Mouse (Mus musculus) hindbrain, postnatal 0 days (tissue): Measurements from ENCODE around the gene Man2a1. TPM values are rescaled to one million over a fixed set of nuclear protein-coding genes. Genes with fewer than 3 reads are reported as not detected.

Experiments used
- ATAC-seq: fragments of 200-750 bp; cut with Nextera tagmentation; 2 replicates; pipeline ENCODE4 v1.8.0; 2017; ENCODE audit warnings: mild to moderate bottlenecking, moderate TSS enrichment, moderate library complexity
- DNase-seq: peaks from one replicate; pipeline ENCODE4 v3.0.0-alpha.2; 2015; ENCODE audit warnings: low spot score
- H3K27ac ChIP-seq: fragments of 300-500 bp; sonication (generic); 2 replicates; pipeline ENCODE4 v1.5.1; 2014; ENCODE audit warnings: mild to moderate bottlenecking
- H3K27me3 ChIP-seq: fragments of 300-500 bp; sonication (generic); 2 replicates; pipeline ENCODE4 v1.6.1; 2014; ENCODE audit warnings: low read length, mixed read lengths; ENCODE audit not compliant: insufficient read depth
- H3K36me3 ChIP-seq: fragments of 300-500 bp; sonication (generic); 2 replicates; pipeline ENCODE4 v1.6.1; 2014; ENCODE audit warnings: low read length, mixed read lengths; ENCODE audit not compliant: insufficient read depth
- H3K4me1 ChIP-seq: fragments of 300-500 bp; sonication (generic); 2 replicates; pipeline ENCODE4 v1.6.1; 2014; ENCODE audit warnings: antibody characterized with exemption, low read length, mixed read lengths; ENCODE audit not compliant: insufficient read depth
- H3K4me2 ChIP-seq: fragments of 300-500 bp; sonication (generic); 2 replicates; pipeline ENCODE4 v1.6.1; 2014; ENCODE audit warnings: low read depth, mild to moderate bottlenecking, low read length, moderate library complexity, mixed read lengths
- H3K4me3 ChIP-seq: fragments of 300-500 bp; sonication (generic); 2 replicates; pipeline ENCODE4 v1.5.1; 2014; ENCODE audit warnings: low read length
- H3K9ac ChIP-seq: fragments of 300-500 bp; sonication (generic); replicated peaks from 2 replicates; pipeline ENCODE4 v1.6.1; 2014; ENCODE audit warnings: mild to moderate bottlenecking, low read length, moderate library complexity, mixed read lengths
- H3K9me3 ChIP-seq: fragments of 300-500 bp; sonication (generic); 2 replicates; pipeline ENCODE4 v1.6.1; 2016; ENCODE audit warnings: low read length, mixed read lengths
- CTCF ChIP-seq: IDR thresholded peaks from 2 replicates; pipeline ENCODE4 v1.5.1; 2016; ENCODE audit warnings: antibody characterized with exemption, control low read depth, low read depth
- WGBS: fragments of 180-500 bp; shearing (Covaris S2); extraction: QIAGEN DNeasy Blood & Tissue Kit; methylation state at CpG from one replicate; pipeline ENCODE4 v1.1.7; 2014; 5-methylcytosine and 5-hydroxymethylcytosine counted together
- polyA plus RNA-seq: library from polyadenylated mRNA; unstranded; fragments of >200 nt; fragmentation: Nextera tagmentation; extraction: Ambion mirVana; gene quantifications from 2 replicates; pipeline ENCODE4 v1.2.1, GENCODE M21; 2015
- total RNA-seq: library from RNA; depleted of rRNA; stranded (reverse); fragments of >200 nt; gene quantifications from 2 replicates; pipeline ENCODE4 v1.2.3, GENCODE M21; 2014

Man2a1 gene
- total and polyA plus RNA-seq, 2 experiments from 2014 or later: 3.3 to 15.8 TPM

DNA sequence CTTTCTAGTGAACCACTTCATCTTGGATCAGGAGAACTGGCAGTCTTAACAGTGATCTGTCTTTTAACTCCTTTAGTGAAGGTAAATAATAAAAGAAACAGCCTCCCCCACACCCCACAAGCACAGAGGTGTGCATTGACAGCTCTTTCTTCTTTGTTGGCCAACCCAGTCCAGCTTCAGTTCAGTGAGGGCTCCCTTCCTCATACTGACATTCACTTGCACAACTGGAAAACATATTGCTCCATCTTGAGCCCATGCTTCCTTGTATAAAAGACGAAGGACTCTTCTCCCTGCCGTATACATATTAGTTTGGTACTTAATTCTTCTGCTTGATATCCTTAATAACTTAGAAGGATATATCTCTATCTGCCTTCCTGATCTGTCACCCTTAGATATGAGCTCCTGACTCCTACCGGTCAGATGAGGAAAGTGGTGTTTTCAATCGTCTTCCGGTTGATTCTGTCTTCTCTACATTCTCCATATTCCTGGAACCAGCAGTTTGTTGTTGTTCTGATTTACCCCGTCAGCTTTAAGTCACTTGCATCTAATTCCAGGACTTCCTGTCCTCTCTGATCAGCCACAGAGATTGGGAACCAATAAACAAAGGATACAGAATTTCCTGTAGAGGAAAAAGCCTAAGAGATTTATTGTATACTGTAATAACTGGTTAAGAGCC lies 8.5 kb downstream of the Man2a1 start:
- no peak for TF ChIP-seq CTCF
- WGBS: 80% methylated on average over 6 of the region's 6 CpGs
- no peak overlapping the region for H3K4me2 ChIP-seq
- no peak for ATAC-seq
- no peaks in the 10 kb centered on the region for H3K27me3 ChIP-seq
- H3K36me3 ChIP-seq: no peaks in the 10 kb centered on the region
- H3K9ac ChIP-seq: no peak overlapping the region
- DNase-seq: no peak
- no peak overlapping the region for H3K4me3 ChIP-seq
- no peaks in the 10 kb centered on the region for H3K9me3 ChIP-seq
- no peak overlapping the region for H3K27ac ChIP-seq
- H3K4me1 ChIP-seq: no peaks in the 10 kb centered on the region

DNA sequence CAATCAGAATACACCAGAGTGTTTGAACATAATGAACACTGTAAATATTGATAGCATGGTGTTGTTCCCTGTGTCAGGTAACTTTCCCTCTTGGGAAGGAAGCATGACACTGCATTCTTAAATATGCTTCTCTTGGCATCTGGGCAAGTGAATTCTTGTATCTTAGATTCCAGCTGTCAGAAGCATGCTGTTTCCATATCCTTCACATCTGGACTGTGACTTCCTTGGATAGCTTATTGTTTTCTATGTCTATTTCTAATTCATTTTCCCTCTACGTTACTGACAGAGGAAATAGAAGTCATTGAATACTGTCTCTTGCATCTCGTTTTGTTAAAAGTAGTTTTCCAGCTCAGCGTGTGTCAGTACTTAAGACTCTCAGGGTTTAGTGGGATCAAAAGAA lies 9.2 kb downstream of the Man2a1 start:
- H3K4me3 ChIP-seq: no peak overlapping the region
- no peak overlapping the region for H3K9ac ChIP-seq
- no peaks in the 10 kb centered on the region for H3K9me3 ChIP-seq
- H3K27me3 ChIP-seq: no peaks in the 10 kb centered on the region
- ATAC-seq (no peak), DNase-seq (no peak)
- H3K27ac ChIP-seq: no peak overlapping the region
- no peak for TF ChIP-seq CTCF
- no peaks in the 10 kb centered on the region for H3K4me1 ChIP-seq
- no peak overlapping the region for H3K4me2 ChIP-seq
- H3K36me3 ChIP-seq: no peaks in the 10 kb centered on the region
- 43% methylated on average over 3 of the region's 3 CpGs for WGBS

DNA sequence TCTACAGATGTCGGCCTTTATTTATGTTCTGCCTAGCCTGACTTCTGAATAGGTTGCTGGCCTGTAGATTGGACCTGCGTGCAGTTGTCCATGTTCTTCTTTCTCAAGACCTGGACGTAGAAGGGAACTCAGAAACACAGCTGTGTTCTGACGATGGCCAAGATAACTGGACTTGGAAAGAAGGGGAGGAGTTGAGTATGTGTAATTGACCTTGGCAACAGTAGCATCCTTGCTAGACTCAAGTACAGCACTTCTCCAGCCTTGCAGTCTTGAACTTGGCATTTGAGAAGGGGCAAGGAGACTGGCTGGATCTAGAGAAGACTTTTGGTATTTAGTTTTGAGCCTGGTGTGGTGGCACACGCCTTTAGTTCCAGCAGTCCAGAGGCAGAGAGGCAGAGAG lies 10.9 kb downstream of the Man2a1 start:
- no peak for ATAC-seq
- 89% methylated on average over 5 of the region's 5 CpGs for WGBS

DNA sequence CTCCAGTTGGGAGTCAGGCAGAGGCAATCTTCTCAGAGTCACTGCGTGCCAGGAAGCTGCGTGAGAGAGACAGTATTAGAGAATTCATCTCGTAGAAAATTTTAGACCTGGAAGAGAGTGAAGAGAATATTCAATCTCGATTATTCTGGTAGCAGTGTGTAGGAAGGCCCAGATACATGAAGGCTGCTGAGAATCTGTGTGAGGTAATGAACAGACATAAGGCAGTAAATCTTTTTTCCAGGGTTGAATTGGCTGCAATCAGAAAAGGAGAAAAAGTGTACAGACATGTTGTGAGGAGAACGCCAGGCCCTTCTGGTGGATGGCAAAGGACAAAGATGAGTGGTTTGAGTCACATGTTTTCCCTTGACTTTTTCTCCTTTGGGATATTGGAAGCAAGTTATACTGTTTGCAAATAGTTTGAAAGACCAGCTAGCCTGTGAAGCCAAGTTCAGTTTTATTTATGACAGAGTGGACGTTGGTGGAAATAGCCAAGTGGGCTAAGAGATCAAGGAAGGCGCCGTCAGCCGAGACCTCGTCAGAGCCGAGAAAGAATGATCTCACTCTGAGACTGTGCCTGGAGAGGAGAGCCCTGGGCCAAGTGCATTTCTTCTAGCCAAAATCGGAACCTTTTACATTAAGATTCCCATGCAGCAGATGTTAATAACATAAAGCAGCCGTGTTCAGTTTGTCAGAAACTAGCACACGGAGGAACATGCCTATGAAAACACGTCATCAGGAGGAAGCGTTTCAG lies 11.8 kb downstream of the Man2a1 start:
- no peaks in the 10 kb centered on the region for H3K36me3 ChIP-seq
- H3K4me1 ChIP-seq: no peaks in the 10 kb centered on the region
- H3K4me3 ChIP-seq: no peak overlapping the region
- H3K27ac ChIP-seq: no peak overlapping the region
- WGBS: 87% methylated on average over 16 of the region's 16 CpGs
- DNase-seq (no peak), ATAC-seq (no peak)
- TF ChIP-seq CTCF: no peak
- H3K9me3 ChIP-seq: no peaks in the 10 kb centered on the region
- H3K9ac ChIP-seq: no peak overlapping the region
- H3K27me3 ChIP-seq: no peaks in the 10 kb centered on the region
- H3K4me2 ChIP-seq: no peak overlapping the region

More for the DNA sequence above, 10.9 kb downstream of the Man2a1 start:
- no peaks in the 10 kb centered on the region for H3K36me3 ChIP-seq
- DNase-seq: no peak
- no peaks in the 10 kb centered on the region for H3K27me3 ChIP-seq
- no peak overlapping the region for H3K9ac ChIP-seq
- no peaks in the 10 kb centered on the region for H3K9me3 ChIP-seq
- no peaks in the 10 kb centered on the region for H3K4me1 ChIP-seq
- TF ChIP-seq CTCF: no peak
- H3K27ac ChIP-seq: no peak overlapping the region
- no peak overlapping the region for H3K4me2 ChIP-seq
- H3K4me3 ChIP-seq: no peak overlapping the region

DNA sequence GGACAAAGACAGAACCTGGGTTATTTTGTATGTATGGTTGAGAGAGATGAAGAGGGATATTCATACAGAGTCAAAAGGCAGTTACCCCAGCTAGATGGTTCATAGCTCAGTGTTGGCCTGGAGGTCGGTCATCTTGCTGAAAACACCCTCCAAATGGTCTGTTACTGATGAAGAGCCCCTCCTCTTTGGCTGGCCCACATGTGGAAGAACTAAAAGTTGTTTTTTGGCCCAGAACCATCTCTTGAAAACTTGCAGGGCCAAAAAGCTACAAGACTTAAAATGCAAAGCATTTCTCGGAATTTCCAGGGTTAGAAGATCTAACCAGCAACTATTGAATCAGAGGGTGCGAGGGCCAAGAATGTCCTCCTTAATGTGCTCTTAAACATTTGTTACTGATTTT lies 12.4 kb downstream of the Man2a1 start:
- Histone ChIP-seq H3K4me2 (no peak overlapping the region), H3K9ac (no peak overlapping the region), H3K4me3 (no peak overlapping the region), H3K27ac (no peak overlapping the region), H3K4me1 (no peaks in the 10 kb centered on the region), H3K9me3 (no peaks in the 10 kb centered on the region), H3K27me3 (no peaks in the 10 kb centered on the region), H3K36me3 (no peaks in the 10 kb centered on the region)
- TF ChIP-seq CTCF: no peak
- ATAC-seq (no peak), DNase-seq (no peak)
- 93% methylated on average over 3 of the region's 3 CpGs for WGBS

DNA sequence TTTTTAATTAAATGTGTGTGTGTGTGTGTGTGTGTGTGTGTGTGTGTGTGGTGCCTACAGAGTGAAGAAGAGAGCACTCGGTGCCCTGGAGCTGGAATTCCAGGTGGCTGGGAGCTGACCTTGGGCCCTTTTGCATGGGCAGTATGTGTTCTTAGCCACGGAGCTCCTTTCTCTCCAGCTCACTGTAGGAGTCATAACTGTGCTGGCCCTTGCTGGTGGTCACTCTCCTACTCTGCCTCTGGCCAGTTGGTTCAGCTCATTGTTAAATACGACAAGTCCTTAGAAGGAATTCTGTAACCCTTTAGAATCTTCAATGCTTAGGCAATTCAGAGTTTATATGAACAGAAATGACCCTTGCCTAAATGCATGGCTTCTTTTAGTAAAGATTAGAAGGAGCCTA lies 12.8 kb downstream of the Man2a1 start:
- WGBS: 78% methylated on average over 3 of the region's 3 CpGs
- TF ChIP-seq CTCF: no peak
- no peak overlapping the region for H3K27ac ChIP-seq
- H3K36me3 ChIP-seq: no peaks in the 10 kb centered on the region
- H3K9ac ChIP-seq: no peak overlapping the region
- ATAC-seq (no peak), DNase-seq (no peak)
- no peaks in the 10 kb centered on the region for H3K4me1 ChIP-seq
- H3K4me3 ChIP-seq: no peak overlapping the region
- H3K9me3 ChIP-seq: no peaks in the 10 kb centered on the region
- no peak overlapping the region for H3K4me2 ChIP-seq
- H3K27me3 ChIP-seq: no peaks in the 10 kb centered on the region

DNA sequence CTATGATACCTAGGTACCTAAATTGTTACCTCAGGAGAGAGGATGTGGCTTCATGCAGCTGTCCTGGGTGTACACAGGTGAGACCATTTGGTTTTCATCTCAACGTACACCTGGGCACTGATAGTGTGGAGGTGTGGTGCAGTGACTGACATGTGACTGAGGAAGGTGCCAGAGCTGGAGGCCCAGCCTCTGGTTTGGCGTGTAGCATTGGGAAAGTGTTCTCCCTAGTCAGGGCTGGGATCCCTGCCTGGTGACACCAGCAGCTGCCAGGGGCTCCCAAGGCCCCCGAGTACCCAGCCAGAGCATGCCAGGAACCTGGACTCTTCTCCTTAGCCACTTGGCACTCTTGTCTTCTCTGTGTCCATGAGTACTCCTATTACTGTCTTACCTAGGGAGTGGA lies 14.3 kb downstream of the Man2a1 start:
- no peak for DNase-seq
- no peaks in the 10 kb centered on the region for H3K9me3 ChIP-seq
- TF ChIP-seq CTCF: no peak
- ATAC-seq: no peak
- no peaks in the 10 kb centered on the region for H3K27me3 ChIP-seq
- no peaks in the 10 kb centered on the region for H3K36me3 ChIP-seq
- 73% methylated on average over 3 of the region's 3 CpGs for WGBS
- H3K9ac ChIP-seq: no peak overlapping the region
- H3K4me2 ChIP-seq: no peak overlapping the region
- H3K4me1 ChIP-seq: no peaks in the 10 kb centered on the region
- no peak overlapping the region for H3K4me3 ChIP-seq
- no peak overlapping the region for H3K27ac ChIP-seq
